Comparison of ENCODE assay signal across 24 mouse cellular contexts in genomic region chr9:46381342-46381741, GRCm38 (mm10).
DNase-seq lines count a peak whose midpoint lies in the region; ATAC-seq and TF ChIP-seq lines count a peak whose summit lies in the region.
"Had no signal": no experiment of that assay in that cellular context is flagged by ENCODE, and none has a peak within 500 bp of the region (broad histone marks: within the 10 kb centered on the region; RNA-seq: fewer than 3 reads in every experiment).

No protein-coding gene starts in this region.

- H3K9me3 ChIP-seq in liver, postnatal 0 days (ENCODE audit: low read length), result no peaks in the 10 kb centered on the region
- no peaks in the 10 kb centered on the region; the same call in 1 of the 2 replicates for H3K9me3 ChIP-seq in midbrain, embryonic 13.5 days
- H3K9me3 ChIP-seq in midbrain, embryonic 16.5 days (replicated peaks; ENCODE audit: control insufficient read depth, low read length, poor library complexity, severe bottlenecking), result no peaks in the 10 kb centered on the region
- peaks cover 4% of the 10 kb centered on the region; the same call in 1 of the 2 replicates for H3K9me3 ChIP-seq in limb, embryonic 12.5 days
- H3K9me3 ChIP-seq: embryonic facial prominence, embryonic 15.5 days; limb, embryonic 15.5 days; neural tube, embryonic 15.5 days; stomach, embryonic 15.5 days had no signal

- H3K4me3 ChIP-seq in liver, postnatal 0 days (ENCODE audit: low read depth, low read length), result no peak overlapping the region
- no peak overlapping the region for H3K4me3 ChIP-seq in midbrain, embryonic 13.5 days (replicated peaks)
- no peak overlapping the region for H3K4me3 ChIP-seq in midbrain, embryonic 16.5 days (ENCODE audit: low read depth, low read length)
- H3K4me3 ChIP-seq in limb, embryonic 12.5 days (replicated peaks), result no peak overlapping the region
- H3K4me3 ChIP-seq: embryonic facial prominence, embryonic 15.5 days; heart, adult 2 months; limb, embryonic 15.5 days; neural tube, embryonic 15.5 days; stomach, embryonic 15.5 days had no signal

- WGBS in liver, postnatal 0 days (ENCODE audit: insufficient replicate concordance), result 35% methylated on average over 4 of the region's 4 CpGs
- WGBS in midbrain, embryonic 13.5 days, result 60% methylated on average over 4 of the region's 4 CpGs
- WGBS in midbrain, embryonic 16.5 days, result 70% methylated on average over 4 of the region's 4 CpGs
- 13% methylated on average over 4 of the region's 4 CpGs for WGBS in limb, embryonic 12.5 days

- H3K27ac ChIP-seq in liver, postnatal 0 days (ENCODE audit: low read depth), result no peak overlapping the region
- peak overlapping the region; percentile 40; the same call in 1 of the 2 replicates for H3K27ac ChIP-seq in midbrain, embryonic 13.5 days
- no peak overlapping the region for H3K27ac ChIP-seq in midbrain, embryonic 16.5 days (ENCODE audit: low read length)
- H3K27ac ChIP-seq in limb, embryonic 12.5 days, result no peak overlapping the region
- H3K27ac ChIP-seq: embryonic facial prominence, embryonic 15.5 days; limb, embryonic 15.5 days; neural tube, embryonic 15.5 days; stomach, embryonic 15.5 days had no signal

- H3K27me3 ChIP-seq in liver, postnatal 0 days (ENCODE audit: insufficient read depth, low read length), result no peaks in the 10 kb centered on the region
- H3K27me3 ChIP-seq in midbrain, embryonic 13.5 days, result no peaks in the 10 kb centered on the region
- no peaks in the 10 kb centered on the region for H3K27me3 ChIP-seq in midbrain, embryonic 16.5 days (ENCODE audit: control insufficient read depth, insufficient read depth, low read depth, low read length)
- H3K27me3 ChIP-seq in limb, embryonic 12.5 days, result peaks cover 2% of the 10 kb centered on the region; the same call in 1 of the 2 replicates
- H3K27me3 ChIP-seq: embryonic facial prominence, embryonic 15.5 days; limb, embryonic 15.5 days; neural tube, embryonic 15.5 days; stomach, embryonic 15.5 days had no signal

- H3K4me1 ChIP-seq in liver, postnatal 0 days (ENCODE audit: insufficient read depth), result no peaks in the 10 kb centered on the region
- 0 out of 2 replicates have a peak, but pooled peaks cover 4% of the 10 kb centered on the region for H3K4me1 ChIP-seq in midbrain, embryonic 13.5 days (replicated peaks)
- H3K4me1 ChIP-seq in midbrain, embryonic 16.5 days (ENCODE audit: control insufficient read depth, insufficient read depth, low read length), result no peaks in the 10 kb centered on the region
- peaks cover 30% of the 10 kb centered on the region for H3K4me1 ChIP-seq in limb, embryonic 12.5 days (replicated peaks)
- H3K4me1 ChIP-seq: neural tube, embryonic 15.5 days; stomach, embryonic 15.5 days had no signal

- TF ChIP-seq CTCF in liver, postnatal 0 days (IDR thresholded peaks at IDR 0.05; ENCODE audit: low read depth), result no peak

- H3K4me2 ChIP-seq in liver, postnatal 0 days (ENCODE audit: low read depth, low read length), result no peak overlapping the region
- no peak overlapping the region for H3K4me2 ChIP-seq in midbrain, embryonic 13.5 days (replicated peaks)
- H3K4me2 ChIP-seq in midbrain, embryonic 16.5 days (ENCODE audit: low read length), result no peak overlapping the region
- no peak overlapping the region for H3K4me2 ChIP-seq in limb, embryonic 12.5 days
- H3K4me2 ChIP-seq: embryonic facial prominence, embryonic 15.5 days; limb, embryonic 15.5 days; neural tube, embryonic 15.5 days; stomach, embryonic 15.5 days had no signal

- no peak for ATAC-seq in liver, postnatal 0 days
- peak; percentile 53 for ATAC-seq in midbrain, embryonic 13.5 days
- no peak for ATAC-seq in midbrain, embryonic 16.5 days
- ATAC-seq in limb, embryonic 12.5 days (ENCODE audit: insufficient number of reproducible peaks, insufficient read depth, low FRiP score, low TSS enrichment, low read depth), result peak; percentile 52; the same call in 1 of the 2 replicates
- ATAC-seq: forebrain, embryonic 16.5 days; intestine, postnatal 0 days had no signal

- H3K36me3 ChIP-seq in liver, postnatal 0 days (replicated peaks; ENCODE audit: insufficient read depth, low read length), result no peaks in the 10 kb centered on the region
- H3K36me3 ChIP-seq in midbrain, embryonic 13.5 days, result no peaks in the 10 kb centered on the region
- H3K36me3 ChIP-seq in midbrain, embryonic 16.5 days (ENCODE audit: control insufficient read depth, insufficient read depth, low read length), result no peaks in the 10 kb centered on the region
- H3K36me3 ChIP-seq in limb, embryonic 12.5 days, result no peaks in the 10 kb centered on the region
- H3K36me3 ChIP-seq: embryonic facial prominence, embryonic 15.5 days; limb, embryonic 15.5 days; neural tube, embryonic 15.5 days; stomach, embryonic 15.5 days had no signal

- no peak overlapping the region for H3K9ac ChIP-seq in liver, postnatal 0 days (replicated peaks)
- no peak overlapping the region for H3K9ac ChIP-seq in midbrain, embryonic 13.5 days (replicated peaks)
- no peak overlapping the region for H3K9ac ChIP-seq in midbrain, embryonic 16.5 days (ENCODE audit: low read depth, low read length)
- no peak overlapping the region for H3K9ac ChIP-seq in limb, embryonic 12.5 days (replicated peaks)
- H3K9ac ChIP-seq: embryonic facial prominence, embryonic 15.5 days; limb, embryonic 15.5 days; neural tube, embryonic 15.5 days; stomach, embryonic 15.5 days had no signal

- DNase-seq in embryo, embryonic 11 days, result peak; percentile 43
- no peak for DNase-seq in embryo, embryonic 9.5 days (ENCODE audit: extremely low spot score)
- DNase-seq in liver, postnatal 0 days, result no peak
- DNase-seq in liver, result no peak
- DNase-seq in gastrocnemius, adult 18-20 months (ENCODE audit: low spot score), result no peak
- DNase-seq: adrenal gland, postnatal 36 days; cerebellum, adult 11 months; cerebellum, adult 9-11 months; gastrocnemius, postnatal 36 days; heart, adult 2 months; kidney, postnatal 36 days; layer of hippocampus, postnatal 36 days; right cerebral cortex, adult 18-20 months; right cerebral cortex, postnatal 4 days; thymus, postnatal 36 days had no signal

- peak; percentile 28; the same call in 1 of the 2 replicates for TF ChIP-seq EP300 in liver, postnatal 0 days (IDR thresholded peaks at IDR 0.05; ENCODE audit: low read depth)

Comparison
In these comparisons a context has a peak if more than half of its experiments do, and no peak if none do; other contexts are left out.
1. ATAC-seq: peak in midbrain, embryonic 13.5 days (single experiment) and limb, embryonic 12.5 days (single experiment); none in liver, postnatal 0 days (single experiment) and midbrain, embryonic 16.5 days (single experiment).